Mouse (Mus musculus) heart, adult 9 months (tissue): Measurements from ENCODE around the gene Jund.

ENCODE experiments used
- DNase-seq, 2 experiments: peaks; one replicate each; pipeline ENCODE4 v3.0.0; 2022; ENCODE audit warnings: low spot score in 2 of 2

Gene Jund

GRCm38 (mm10) chr8:70725792-70726447 lies 27.2 kb downstream of the Jund start:
- no peak for DNase-seq

GRCm38 (mm10) chr8:70726721-70727120 lies 28.0 kb downstream of the Jund start:
- no peak for DNase-seq

- DNase-seq = no peak
These were observed 31.2 kb downstream of the Jund start for GRCm38 (mm10) chr8:70729808-70730475.

GRCm38 (mm10) chr8:70730956-70731355 lies 32.2 kb downstream of the Jund start:
- no peak for DNase-seq

- DNase-seq = no peak
These were observed 39.0 kb downstream of the Jund start for GRCm38 (mm10) chr8:70737705-70738104.

GRCm38 (mm10) chr8:70738211-70738610 lies 39.5 kb downstream of the Jund start:
- DNase-seq = no peak

GRCm38 (mm10) chr8:70741661-70742060 lies 42.9 kb downstream of the Jund start:
- DNase-seq = no peak

GRCm38 (mm10) chr8:70742176-70742575 lies 43.4 kb downstream of the Jund start:
- no peak for DNase-seq

- no peak for DNase-seq
These were observed 44.4 kb downstream of the Jund start for GRCm38 (mm10) chr8:70742981-70743655.

- peak; percentile 86 to 87 for DNase-seq
These were observed 45.2 kb downstream of the Jund start for GRCm38 (mm10) chr8:70743656-70744590.

GRCm38 (mm10) chr8:70744806-70745205 lies 46.1 kb downstream of the Jund start:
- DNase-seq = no peak

GRCm38 (mm10) chr8:70745691-70746220 lies 47.0 kb downstream of the Jund start:
- DNase-seq = no peak

GRCm38 (mm10) chr8:70746676-70747075 lies 47.9 kb downstream of the Jund start:
- peak in 1 of 2 experiments; percentile 1 for DNase-seq

GRCm38 (mm10) chr8:70747211-70747890 lies 48.6 kb downstream of the Jund start:
- DNase-seq = no peak

GRCm38 (mm10) chr8:70748246-70749096 lies 49.7 kb downstream of the Jund start:
- DNase-seq = peak in 1 of 2 experiments; percentile 3

- peak in 1 of 2 experiments; percentile 0 for DNase-seq
These were observed 50.4 kb downstream of the Jund start for GRCm38 (mm10) chr8:70749097-70749674.
